Mouse (Mus musculus) 3T3-L1 (cell line): Measurements from ENCODE around the gene Bbc3.

Experiments
- DNase-seq: peaks from one replicate; pipeline ENCODE4 v3.0.0-alpha.2; 2015; ENCODE audit warnings: low read depth, low spot score

The Bbc3 gene

GRCm38 (mm10) chr7:16315222-16315759 lies 7.1 kb downstream of the Bbc3 start:
- no peak for DNase-seq

- DNase-seq: no peak
Measured at GRCm38 (mm10) chr7:16317094-16317493, 8.9 kb downstream of the Bbc3 start.

- no peak for DNase-seq
Measured at GRCm38 (mm10) chr7:16319216-16319615, 11.0 kb downstream of the Bbc3 start.

- DNase-seq: no peak
Measured at GRCm38 (mm10) chr7:16320479-16320878, 12.3 kb downstream of the Bbc3 start.

GRCm38 (mm10) chr7:16324661-16325060 lies 16.5 kb downstream of the Bbc3 start:
- DNase-seq: peak; percentile 60

- DNase-seq: peak; percentile 95
Measured at GRCm38 (mm10) chr7:16325920-16326606, 17.9 kb downstream of the Bbc3 start.

GRCm38 (mm10) chr7:16326607-16326971 lies 18.4 kb downstream of the Bbc3 start:
- no peak for DNase-seq

- no peak for DNase-seq
Measured at GRCm38 (mm10) chr7:16329146-16329545, 21.0 kb downstream of the Bbc3 start.

- peak; percentile 25 for DNase-seq
Measured at GRCm38 (mm10) chr7:16337733-16338132, 29.5 kb downstream of the Bbc3 start.

GRCm38 (mm10) chr7:16344598-16344997 lies 36.4 kb downstream of the Bbc3 start:
- no peak for DNase-seq

- DNase-seq: no peak
Measured at GRCm38 (mm10) chr7:16345297-16345696, 37.1 kb downstream of the Bbc3 start.

GRCm38 (mm10) chr7:16349999-16350398 lies 41.8 kb downstream of the Bbc3 start:
- no peak for DNase-seq

GRCm38 (mm10) chr7:16355854-16356594 lies 47.8 kb downstream of the Bbc3 start:
- no peak for DNase-seq

- DNase-seq: no peak
Measured at GRCm38 (mm10) chr7:16357602-16358001, 49.4 kb downstream of the Bbc3 start.

- DNase-seq: no peak
Measured at GRCm38 (mm10) chr7:16364319-16364718, 56.1 kb downstream of the Bbc3 start.

GRCm38 (mm10) chr7:16364901-16365500 lies 56.8 kb downstream of the Bbc3 start:
- DNase-seq: peak; percentile 28

GRCm38 (mm10) chr7:16366133-16366646 lies 58.0 kb downstream of the Bbc3 start:
- peak; percentile 61 for DNase-seq

GRCm38 (mm10) chr7:16366669-16367068 lies 58.5 kb downstream of the Bbc3 start:
- DNase-seq: peak; percentile 34
